20 mouse cellular contexts compared by ENCODE assay signal in genomic region chr17:87160270-87160669, GRCm38 (mm10). TPM values are rescaled to one million over a fixed set of nuclear protein-coding genes. Genes with fewer than 3 reads are reported as not detected.
DNase-seq lines count a peak whose midpoint lies in the region; ATAC-seq and TF ChIP-seq lines count a peak whose summit lies in the region.
"Had no signal": no experiment of that assay in that cellular context is flagged by ENCODE, and none has a peak within 500 bp of the region (broad histone marks: within the 10 kb centered on the region; RNA-seq: fewer than 3 reads in every experiment).

No protein-coding gene starts in this region.

- ATAC-seq in kidney, postnatal 0 days (replicated peaks; ENCODE audit: low FRiP score, low read depth) = no peak
- ATAC-seq: forebrain, embryonic 14.5 days; forebrain, embryonic 16.5 days had no signal

- WGBS in kidney, postnatal 0 days = 60% methylated on average over 3 of the region's 3 CpGs

- no peaks in the 10 kb centered on the region for H3K4me1 ChIP-seq in kidney, postnatal 0 days (replicated peaks; ENCODE audit: insufficient read depth, low read length)
- H3K4me1 ChIP-seq: forebrain, embryonic 12.5 days had no signal

- H3K4me3 ChIP-seq in kidney, postnatal 0 days (replicated peaks; ENCODE audit: low read depth, low read length) = no peak overlapping the region
- H3K4me3 ChIP-seq: embryonic facial prominence, embryonic 10.5 days; embryonic facial prominence, embryonic 12.5 days; erythroblast, embryonic 14.5 days; forebrain, embryonic 10.5 days; forebrain, embryonic 12.5 days had no signal

- no peak overlapping the region for H3K4me2 ChIP-seq in kidney, postnatal 0 days (ENCODE audit: low read length)
- H3K4me2 ChIP-seq: embryonic facial prominence, embryonic 12.5 days; forebrain, embryonic 12.5 days had no signal

- H3K27ac ChIP-seq in kidney, postnatal 0 days = no peak overlapping the region
- H3K27ac ChIP-seq: embryonic facial prominence, embryonic 10.5 days; embryonic facial prominence, embryonic 12.5 days; forebrain, embryonic 10.5 days; forebrain, embryonic 12.5 days had no signal

- peak; percentile 53 for DNase-seq in kidney, postnatal 0 days (ENCODE audit: low spot score)
- no peak for DNase-seq in kidney, adult 8-10 months
- peak; percentile 55 for DNase-seq in NIH3T3 (ENCODE audit: low read depth)
- DNase-seq in thymus, postnatal 14 days = no peak
- no peak for DNase-seq in heart, adult 8-10 months (ENCODE audit: low spot score)
- DNase-seq: adrenal gland, adult 2 months; adrenal gland, postnatal 10 days; adrenal gland, postnatal 25 days; cerebellum, adult 11-12 months; cerebellum, adult 2 months; cerebellum, adult 9-10 months; cerebellum, postnatal 10 days; cerebellum, postnatal 25 days had no signal

- no peak overlapping the region for H3K9ac ChIP-seq in kidney, postnatal 0 days (ENCODE audit: low read depth, low read length)
- H3K9ac ChIP-seq: embryonic facial prominence, embryonic 12.5 days; forebrain, embryonic 12.5 days had no signal

- no peaks in the 10 kb centered on the region for H3K27me3 ChIP-seq in kidney, postnatal 0 days (ENCODE audit: insufficient read depth, low read length)
- H3K27me3 ChIP-seq: embryonic facial prominence, embryonic 12.5 days; forebrain, embryonic 12.5 days had no signal

- no peaks in the 10 kb centered on the region for H3K9me3 ChIP-seq in kidney, postnatal 0 days (replicated peaks; ENCODE audit: low read length)
- H3K9me3 ChIP-seq: embryonic facial prominence, embryonic 10.5 days; embryonic facial prominence, embryonic 12.5 days; forebrain, embryonic 10.5 days; forebrain, embryonic 12.5 days had no signal

- TF ChIP-seq CTCF in kidney, postnatal 0 days (IDR thresholded peaks at IDR 0.05; ENCODE audit: low read depth) = no peak

- H3K36me3 ChIP-seq in kidney, postnatal 0 days (ENCODE audit: insufficient read depth, low read length) = no peaks in the 10 kb centered on the region
- H3K36me3 ChIP-seq: embryonic facial prominence, embryonic 10.5 days; embryonic facial prominence, embryonic 12.5 days; forebrain, embryonic 10.5 days; forebrain, embryonic 12.5 days had no signal

RNA-seq across cellular contexts. Expression of gene Socs5, which starts 52.8 kb away (rescaled TPM):
- 15.6 and 15.7 TPM in 2 replicates for polyA plus RNA-seq in kidney, postnatal 0 days (2015; fragmentation: Nextera tagmentation; extraction: Ambion mirVana)
- 10 to 100 TPM; 31.0 to 35.6 (median 32.5) TPM for total RNA-seq in heart, adult 8-10 months (2022)

Comparison
In these comparisons a context has a peak if more than half of its experiments do, and no peak if none do; other contexts are left out.
1. DNase-seq: peak in kidney, postnatal 0 days (single experiment) and NIH3T3 (single experiment); none in kidney, adult 8-10 months (0 of 2), thymus, postnatal 14 days (single experiment) and heart, adult 8-10 months (single experiment).